Mouse (Mus musculus) ES-Bruce4 (cell line): ENCODE measurements at regions not wholly inside any gene's neighbourhood (a gene's known extent, or its start where the extent isn't known, plus 50 kb on each side); places are given as distances from the start of the nearest gene placed in this dataset.

Source experiments
- H3K27ac ChIP-seq: 2 replicates; pipeline ENCODE4 v1.5.1; 2012; ENCODE audit warnings: low read length, inconsistent platforms; ENCODE audit not compliant: insufficient read depth
- H3K27me3 ChIP-seq: 2 replicates; pipeline ENCODE4 v1.6.1; 2012; ENCODE audit warnings: mild to moderate bottlenecking, low read length, inconsistent platforms; ENCODE audit not compliant: control insufficient read depth, poor library complexity, insufficient read depth, severe bottlenecking
- H3K36me3 ChIP-seq: 2 replicates; pipeline ENCODE4 v1.6.1; 2012; ENCODE audit warnings: inconsistent platforms, mild to moderate bottlenecking, low read length, moderate library complexity; ENCODE audit not compliant: control insufficient read depth, poor library complexity, insufficient read depth, severe bottlenecking
- H3K4me1 ChIP-seq: one replicate; pipeline ENCODE4 v1.8.1; 2011; ENCODE audit warnings: low read length; ENCODE audit not compliant: control insufficient read depth, insufficient read depth
- H3K4me3 ChIP-seq: 2 replicates; pipeline ENCODE4 v1.5.1; 2011; ENCODE audit warnings: low read depth, mild to moderate bottlenecking, low read length
- H3K9ac ChIP-seq: 2 replicates; pipeline ENCODE4 v1.6.1; 2012; ENCODE audit warnings: low read depth, mild to moderate bottlenecking, inconsistent platforms; ENCODE audit not compliant: poor library complexity, severe bottlenecking
- H3K9me3 ChIP-seq: replicated peaks from 2 replicates; pipeline ENCODE4 v1.6.1; 2012; ENCODE audit warnings: mild to moderate bottlenecking, low read length, inconsistent platforms; ENCODE audit not compliant: control insufficient read depth, poor library complexity, insufficient read depth, severe bottlenecking
- CTCF ChIP-seq: IDR thresholded peaks from one replicate; pipeline ENCODE4 v1.8.1; 2011; ENCODE audit warnings: low read depth, low read length
- EP300 ChIP-seq: IDR thresholded peaks from 2 replicates; pipeline ENCODE4 v1.6.1; 2011; ENCODE audit warnings: low read depth, low read length; ENCODE audit not compliant: insufficient read depth
- POLR2A ChIP-seq: IDR thresholded peaks from one replicate; pipeline ENCODE4 v1.8.1; 2011; ENCODE audit warnings: low read length; ENCODE audit not compliant: insufficient read depth

DNA sequence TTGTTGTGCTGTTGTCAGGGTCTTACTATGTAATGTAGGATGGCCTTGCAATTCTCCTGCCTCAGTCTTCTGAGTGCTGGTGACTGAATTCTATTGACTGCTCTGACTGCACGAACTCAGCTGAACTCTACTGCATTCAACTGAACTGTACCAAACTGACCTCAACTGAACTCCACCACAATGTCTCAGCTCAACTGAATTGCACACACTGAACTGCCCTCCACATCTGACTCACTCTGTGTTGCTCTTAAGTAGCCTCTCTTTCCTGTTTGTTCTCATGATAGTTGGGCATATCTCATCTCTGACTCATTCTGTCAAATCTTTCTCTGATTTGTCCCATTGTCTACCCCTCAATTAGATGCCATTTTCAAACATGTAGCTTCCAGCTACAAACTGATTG, 306.1 kb downstream of the Hace1 start:
- no peaks in the 10 kb centered on the region for H3K36me3 ChIP-seq
- H3K9ac ChIP-seq: no peak overlapping the region
- H3K27me3 ChIP-seq: no peaks in the 10 kb centered on the region
- H3K4me3 ChIP-seq: no peak overlapping the region
- H3K27ac ChIP-seq: no peak overlapping the region
- TF ChIP-seq EP300 (no peak), CTCF (no peak), POLR2A (no peak)
- H3K4me1 ChIP-seq: no peaks in the 10 kb centered on the region
- H3K9me3 ChIP-seq: no peaks in the 10 kb centered on the region

DNA sequence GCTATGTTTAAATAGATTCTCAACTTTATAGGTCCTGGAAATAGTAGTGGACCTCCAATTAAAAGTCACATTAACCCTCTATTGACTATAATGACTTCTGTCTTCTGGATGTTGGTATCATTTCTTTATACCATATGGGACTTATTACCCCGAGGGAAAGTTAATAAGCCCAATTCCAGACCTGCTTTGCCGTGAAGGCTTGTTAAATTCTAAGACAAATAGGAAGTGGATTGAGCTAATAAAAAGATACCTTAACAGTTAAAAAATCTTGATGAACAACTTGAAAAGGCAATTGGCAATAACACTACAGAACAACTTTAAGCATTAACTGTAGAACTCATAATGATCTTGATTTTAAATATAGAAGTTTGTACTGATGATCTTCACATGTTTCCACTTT, 309.0 kb downstream of the Hace1 start:
- H3K27me3 ChIP-seq: no peaks in the 10 kb centered on the region

DNA sequence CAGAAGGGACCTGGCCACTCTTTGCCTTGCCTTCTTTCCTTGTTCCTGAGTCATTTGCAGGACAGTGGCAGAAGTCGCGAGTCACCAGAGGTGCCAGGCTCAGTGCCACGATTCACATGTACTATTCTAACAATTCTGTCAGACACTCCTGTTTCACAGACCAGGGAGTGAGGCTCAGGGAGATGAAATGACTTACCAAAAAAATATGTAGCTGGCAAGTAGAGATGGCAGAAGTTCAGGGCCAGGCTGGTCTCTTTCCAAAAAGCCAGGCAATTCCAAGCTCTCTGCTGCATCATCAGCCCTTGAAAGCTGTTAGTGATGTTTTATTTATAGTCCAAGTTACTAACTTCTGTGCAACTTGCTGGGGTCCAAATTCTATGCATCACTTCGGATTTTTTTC, 311.2 kb downstream of the Hace1 start:
- no peak for TF ChIP-seq POLR2A
- TF ChIP-seq EP300: no peak
- TF ChIP-seq CTCF: no peak
- Histone ChIP-seq H3K27ac (no peak overlapping the region), H3K36me3 (no peaks in the 10 kb centered on the region), H3K4me1 (no peaks in the 10 kb centered on the region), H3K9ac (no peak overlapping the region), H3K4me3 (no peak overlapping the region), H3K9me3 (no peaks in the 10 kb centered on the region), H3K27me3 (no peaks in the 10 kb centered on the region)

More for the DNA sequence above, 309.0 kb downstream of the Hace1 start:
- no peak overlapping the region for H3K9ac ChIP-seq
- H3K9me3 ChIP-seq: no peaks in the 10 kb centered on the region
- no peak overlapping the region for H3K4me3 ChIP-seq
- no peaks in the 10 kb centered on the region for H3K4me1 ChIP-seq
- H3K36me3 ChIP-seq: no peaks in the 10 kb centered on the region
- TF ChIP-seq EP300 (no peak), POLR2A (no peak), CTCF (no peak)
- H3K27ac ChIP-seq: no peak overlapping the region

DNA sequence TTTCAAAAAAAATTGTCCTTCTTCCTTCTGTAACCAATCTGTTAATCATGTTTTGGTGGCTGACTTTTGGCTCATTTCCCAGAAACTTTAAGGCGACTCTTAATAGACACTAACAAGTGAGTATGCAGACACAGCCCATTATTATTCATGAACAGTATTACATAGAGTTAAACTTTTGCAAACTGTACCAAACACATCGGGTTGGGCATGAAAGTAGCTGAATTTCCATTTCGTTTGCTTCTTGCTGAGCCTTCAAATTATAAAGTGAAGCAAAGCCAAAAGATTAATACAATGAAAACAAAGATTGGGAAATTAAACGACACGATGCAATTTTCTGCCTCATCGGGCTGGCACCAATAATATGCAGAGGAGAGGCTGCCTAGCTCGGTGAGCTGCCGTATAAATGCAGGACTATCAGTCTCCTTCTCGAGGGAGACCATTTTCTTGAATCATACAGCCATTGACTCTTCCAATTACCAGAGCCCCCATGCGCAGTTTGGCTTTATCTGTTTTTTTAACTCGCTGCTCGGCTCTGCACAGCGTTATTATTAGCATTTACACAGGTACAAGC, 311.8 kb downstream of the Hace1 start:
- Histone ChIP-seq H3K27ac (no peak overlapping the region), H3K4me1 (no peaks in the 10 kb centered on the region), H3K27me3 (no peaks in the 10 kb centered on the region), H3K9ac (no peak overlapping the region), H3K4me3 (no peak overlapping the region), H3K36me3 (no peaks in the 10 kb centered on the region), H3K9me3 (no peaks in the 10 kb centered on the region)
- TF ChIP-seq CTCF: no peak
- TF ChIP-seq EP300: no peak

DNA sequence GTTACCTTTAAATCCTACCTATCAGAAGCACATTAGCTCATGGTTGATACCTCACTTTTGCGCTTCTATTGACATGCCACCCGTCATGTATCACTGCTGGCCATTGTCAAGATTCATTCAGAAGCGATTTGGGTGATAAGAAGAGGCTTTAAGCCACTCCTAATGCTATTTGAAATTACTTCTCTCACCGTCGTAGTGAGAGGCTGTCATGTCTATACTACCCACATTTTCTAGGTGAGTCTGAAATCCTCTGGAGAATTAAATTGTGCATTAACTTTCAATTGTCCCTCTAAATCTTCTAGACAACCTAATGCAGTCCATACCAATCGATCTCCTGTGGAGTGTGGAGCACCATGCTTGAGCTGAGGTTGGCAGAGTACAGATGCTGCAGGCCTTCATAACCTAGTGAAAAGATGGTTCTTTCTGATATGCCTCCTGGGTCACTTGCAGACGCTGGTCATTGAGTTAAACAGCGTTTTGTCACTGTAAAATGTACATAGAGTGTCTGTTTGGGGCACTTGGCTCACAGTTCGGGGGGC, 312.5 kb downstream of the Hace1 start:
- H3K27me3 ChIP-seq: no peaks in the 10 kb centered on the region
- no peak overlapping the region for H3K4me3 ChIP-seq
- no peaks in the 10 kb centered on the region for H3K9me3 ChIP-seq
- H3K36me3 ChIP-seq: no peaks in the 10 kb centered on the region
- no peak overlapping the region for H3K9ac ChIP-seq
- TF ChIP-seq POLR2A (no peak), EP300 (no peak), CTCF (no peak)
- no peak overlapping the region for H3K27ac ChIP-seq
- H3K4me1 ChIP-seq: no peaks in the 10 kb centered on the region

DNA sequence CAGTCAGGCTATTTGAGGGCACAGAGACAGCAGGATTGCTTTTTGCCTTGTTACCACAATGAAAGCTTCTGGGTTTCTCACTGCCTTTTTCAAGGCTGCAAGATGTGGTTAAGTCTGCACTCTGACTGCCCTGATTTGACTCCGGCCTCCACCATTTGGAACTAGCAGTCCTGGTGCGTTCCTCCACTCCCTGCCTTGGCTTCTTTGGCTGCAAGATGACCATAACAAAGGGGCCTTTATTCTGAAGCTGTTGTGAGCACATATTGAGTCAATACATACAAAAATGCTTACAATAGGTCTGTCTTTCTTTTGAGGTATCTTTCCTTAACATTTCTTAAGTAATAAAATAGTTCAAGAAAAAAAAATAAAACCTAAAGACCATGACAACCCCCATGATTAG, 314.8 kb downstream of the Hace1 start:
- Histone ChIP-seq H3K36me3 (no peaks in the 10 kb centered on the region), H3K27ac (no peak overlapping the region), H3K4me1 (no peaks in the 10 kb centered on the region)

More for the DNA sequence above, 314.8 kb downstream of the Hace1 start:
- Histone ChIP-seq H3K4me3 (no peak overlapping the region), H3K9me3 (no peaks in the 10 kb centered on the region), H3K9ac (no peak overlapping the region), H3K27me3 (no peaks in the 10 kb centered on the region)
- no peak for TF ChIP-seq POLR2A
- no peak for TF ChIP-seq EP300
- no peak for TF ChIP-seq CTCF
